In the genomic region with DNA sequence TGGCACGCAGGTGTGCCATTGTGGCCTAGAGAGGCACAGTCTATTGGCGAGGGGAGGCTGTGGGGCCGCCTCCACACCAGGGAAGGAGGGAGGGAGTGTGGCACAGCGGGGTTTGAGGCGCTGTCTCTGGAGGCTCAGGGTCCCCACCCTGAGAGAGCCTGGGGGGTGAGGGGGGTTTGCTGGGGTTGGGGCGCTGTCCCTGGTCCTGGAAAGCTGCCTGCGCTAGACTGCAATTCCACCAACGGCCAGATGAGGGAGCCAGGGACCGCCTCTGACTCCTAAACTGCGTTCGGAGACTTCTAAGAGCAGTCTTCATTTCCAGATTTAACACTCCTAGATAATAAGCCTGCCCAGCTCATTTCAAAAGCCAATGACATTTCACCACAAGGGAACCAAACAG, we compare ENCODE assay signal across 7 mouse cellular contexts. TPM values are rescaled to one million over a fixed set of nuclear protein-coding genes. Genes with fewer than 3 reads are reported as not detected.
DNase-seq lines count a peak whose midpoint lies in the region; ATAC-seq and TF ChIP-seq lines count a peak whose summit lies in the region.

No protein-coding gene starts in this region.

- peak; percentile 82 for DNase-seq in ZHBTc4 (ENCODE audit: low read depth, low spot score)
- peak; percentile 81 for DNase-seq in embryo, embryonic 10.5 days (ENCODE audit: low spot score)
- peak; percentile 63 for DNase-seq in heart, adult 8-10 months (ENCODE audit: low spot score)
- DNase-seq in layer of hippocampus, postnatal 10 days (ENCODE audit: low spot score in 2 of 2), result peak; percentile 90 to 93
- peak; percentile 76 for DNase-seq in right cerebral cortex, postnatal 25 days

- H3K27me3 ChIP-seq in ES-Bruce4 (ENCODE audit: control insufficient read depth, insufficient read depth, low read length, poor library complexity, severe bottlenecking), result no peaks in the 10 kb centered on the region

- peak; percentile 92 for TF ChIP-seq CTCF in ES-Bruce4 (IDR thresholded peaks at IDR 0.05; ENCODE audit: low read depth, low read length)

- no peak overlapping the region for H3K9ac ChIP-seq in ES-Bruce4 (ENCODE audit: low read depth, poor library complexity, severe bottlenecking)

- no peak overlapping the region for H3K4me3 ChIP-seq in ES-Bruce4 (ENCODE audit: low read depth, low read length)

- H3K4me1 ChIP-seq in ES-Bruce4 (ENCODE audit: control insufficient read depth, insufficient read depth, low read length), result no peaks in the 10 kb centered on the region

- no peaks in the 10 kb centered on the region for H3K9me3 ChIP-seq in ES-Bruce4 (replicated peaks; ENCODE audit: control insufficient read depth, insufficient read depth, low read length, poor library complexity, severe bottlenecking)

- no peak for TF ChIP-seq POLR2A in ES-Bruce4 (IDR thresholded peaks at IDR 0.05; ENCODE audit: insufficient read depth, low read length)

- peak; percentile 71 for ATAC-seq in megakaryocyte-erythroid progenitor cell, adult 5-6 weeks (replicated peaks; ENCODE audit: low FRiP score, low TSS enrichment, poor library complexity, severe bottlenecking)

- H3K27ac ChIP-seq in ES-Bruce4 (ENCODE audit: insufficient read depth, low read length), result no peak overlapping the region

- no peaks in the 10 kb centered on the region for H3K36me3 ChIP-seq in ES-Bruce4 (ENCODE audit: control insufficient read depth, insufficient read depth, low read length, poor library complexity, severe bottlenecking)

- TF ChIP-seq EP300 in ES-Bruce4 (IDR thresholded peaks at IDR 0.05; ENCODE audit: insufficient read depth, low read depth, low read length), result no peak

RNA-seq across cellular contexts. Expression of a gene that starts 11.5 kb away (rescaled TPM):
- polyA plus RNA-seq in ES-Bruce4 (2011; ENCODE audit: insufficient read depth, insufficient read length, low read depth, missing spikeins), result 8.9 and 9.5 TPM in 2 replicates
- 10 to 100 TPM; 12.1 to 16.5 (median 14.5) TPM for total RNA-seq in heart, adult 8-10 months (2022)
- total RNA-seq in layer of hippocampus, postnatal 10 days (2021), result 100 to 1,000 TPM; 206 to 220 TPM
- total RNA-seq in megakaryocyte-erythroid progenitor cell, adult 5-6 weeks (2014; fragmentation: Nextera tagmentation), result 0.45 and 2.3 TPM in 2 replicates
- total RNA-seq in megakaryocyte-erythroid progenitor cell, adult 5-6 weeks (2017), result 0.57 TPM in 1 of 2 replicates, not detected in the other

Comparison
In these comparisons a context has a peak if more than half of its experiments do, and no peak if none do; other contexts are left out.
1. RNA of a gene that starts 11.5 kb away (total RNA-seq): 206 to 220 TPM in layer of hippocampus, postnatal 10 days; 12.1 to 16.5 TPM in heart, adult 8-10 months and 0.45 to 2.3 TPM in megakaryocyte-erythroid progenitor cell, adult 5-6 weeks; every median in the first group is over 10 times any median in the second.
2. Peak in every context shown above with its lines, with median percentiles within 50 percentile points of each other: DNase-seq.